Mouse (Mus musculus) neural tube, embryonic 14.5 days (tissue): ENCODE results near the gene Ctf1. TPM values are rescaled to one million over a fixed set of nuclear protein-coding genes. Genes with fewer than 3 reads are reported as not detected.
A peak's percentile ranks its signal among the peaks of the same experiment; 100 is the strongest.
"Not testable (repeated sequence)": the region's sequence is repeated elsewhere in the genome, so short reads cannot be mapped to it uniquely, and the experiment has no call there.

ENCODE experiments used
- ATAC-seq: fragments of 200-750 bp; cut with Nextera tagmentation; 2 replicates; pipeline ENCODE4 v1.8.0; 2017; ENCODE audit warnings: low read depth, mild to moderate bottlenecking, moderate TSS enrichment, moderate library complexity
- H3K27ac ChIP-seq: fragments of 300-500 bp; sonication (generic); 2 replicates; pipeline ENCODE4 v1.5.1; 2014; ENCODE audit warnings: low read depth, mild to moderate bottlenecking, control low read depth, low read length, moderate library complexity, mixed read lengths
- H3K27me3 ChIP-seq: fragments of 300-500 bp; sonication (generic); 2 replicates; pipeline ENCODE4 v1.6.1; 2014; ENCODE audit warnings: low read length; ENCODE audit not compliant: control insufficient read depth, insufficient read depth
- H3K36me3 ChIP-seq: fragments of 300-500 bp; sonication (generic); 2 replicates; pipeline ENCODE4 v1.6.1; 2014; ENCODE audit warnings: low read length, mixed read lengths; ENCODE audit not compliant: control insufficient read depth, insufficient read depth
- H3K4me1 ChIP-seq: fragments of 300-500 bp; sonication (generic); 2 replicates; pipeline ENCODE4 v1.6.1; 2014; ENCODE audit warnings: low read length; ENCODE audit not compliant: control insufficient read depth, insufficient read depth
- H3K4me2 ChIP-seq: fragments of 300-500 bp; sonication (generic); 2 replicates; pipeline ENCODE4 v1.6.1; 2014; ENCODE audit warnings: mild to moderate bottlenecking, low read depth, low read length, control low read depth
- H3K4me3 ChIP-seq: fragments of 300-500 bp; sonication (generic); 2 replicates; pipeline ENCODE4 v1.5.1; 2014; ENCODE audit warnings: low read depth, low read length, control low read depth, mixed read lengths
- H3K9ac ChIP-seq: fragments of 300-500 bp; sonication (generic); replicated peaks from 2 replicates; pipeline ENCODE4 v1.6.1; 2014; ENCODE audit warnings: low read depth, mild to moderate bottlenecking, control low read depth, low read length, mixed read lengths
- H3K9me3 ChIP-seq: fragments of 300-500 bp; sonication (generic); 2 replicates; pipeline ENCODE4 v1.6.1; 2016; ENCODE audit warnings: low read length; ENCODE audit not compliant: control insufficient read depth
- WGBS: fragments of 180-500 bp; shearing (Covaris S2); extraction: QIAGEN DNeasy Blood & Tissue Kit; methylation state at CpG from one replicate; pipeline ENCODE4 v1.1.7; 2014; 5-methylcytosine and 5-hydroxymethylcytosine counted together
- polyA plus RNA-seq: library from polyadenylated mRNA; unstranded; fragments of >200 nt; fragmentation: Nextera tagmentation; extraction: Ambion mirVana; gene quantifications from 2 replicates; pipeline ENCODE4 v1.2.1, GENCODE M21; 2014

Ctf1 gene
- polyA plus RNA-seq, 1 experiment from 2014 or later = 2.7 TPM

DNA sequence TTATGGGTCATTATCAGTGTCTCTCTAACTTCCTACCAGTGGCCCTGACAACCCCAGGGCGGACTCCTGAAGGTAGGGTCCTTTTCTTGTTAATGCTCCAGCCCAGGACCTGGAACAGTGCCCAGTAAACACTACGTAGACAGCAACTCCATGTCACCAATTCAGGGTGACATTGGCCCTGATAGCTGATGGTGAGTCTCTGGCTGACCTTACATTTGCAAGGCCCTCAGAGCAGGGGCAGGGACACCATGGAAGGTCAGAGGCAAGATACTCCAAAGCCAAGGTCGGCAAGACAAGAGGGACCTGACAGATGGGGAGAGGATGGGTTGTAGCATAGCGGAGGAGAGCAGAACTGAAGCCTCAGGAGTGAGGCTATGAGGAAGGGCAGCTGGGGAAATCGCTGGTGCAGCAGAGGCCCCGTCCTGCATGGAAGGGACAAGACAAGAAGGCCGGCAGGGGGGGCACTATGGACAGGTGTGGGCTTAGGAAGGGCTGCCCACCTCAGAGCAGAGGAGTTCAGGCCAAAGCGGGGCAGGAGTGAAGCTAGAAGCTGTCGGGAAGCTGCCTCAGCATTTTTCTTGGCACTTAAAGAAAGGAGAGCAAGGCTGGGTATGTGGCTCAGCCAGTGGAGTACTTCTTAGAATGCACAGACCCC is 22.8 kb upstream of the Ctf1 start:
- Histone ChIP-seq H3K9ac (no peak overlapping the region), H3K9me3 (no peaks in the 10 kb centered on the region), H3K27ac (no peak overlapping the region), H3K4me3 (no peak overlapping the region), H3K4me1 (no peaks in the 10 kb centered on the region), H3K4me2 (no peak overlapping the region), H3K27me3 (no peaks in the 10 kb centered on the region), H3K36me3 (no peaks in the 10 kb centered on the region)
- ATAC-seq = no peak
- WGBS = 82% methylated on average over 9 of the region's 9 CpGs

DNA sequence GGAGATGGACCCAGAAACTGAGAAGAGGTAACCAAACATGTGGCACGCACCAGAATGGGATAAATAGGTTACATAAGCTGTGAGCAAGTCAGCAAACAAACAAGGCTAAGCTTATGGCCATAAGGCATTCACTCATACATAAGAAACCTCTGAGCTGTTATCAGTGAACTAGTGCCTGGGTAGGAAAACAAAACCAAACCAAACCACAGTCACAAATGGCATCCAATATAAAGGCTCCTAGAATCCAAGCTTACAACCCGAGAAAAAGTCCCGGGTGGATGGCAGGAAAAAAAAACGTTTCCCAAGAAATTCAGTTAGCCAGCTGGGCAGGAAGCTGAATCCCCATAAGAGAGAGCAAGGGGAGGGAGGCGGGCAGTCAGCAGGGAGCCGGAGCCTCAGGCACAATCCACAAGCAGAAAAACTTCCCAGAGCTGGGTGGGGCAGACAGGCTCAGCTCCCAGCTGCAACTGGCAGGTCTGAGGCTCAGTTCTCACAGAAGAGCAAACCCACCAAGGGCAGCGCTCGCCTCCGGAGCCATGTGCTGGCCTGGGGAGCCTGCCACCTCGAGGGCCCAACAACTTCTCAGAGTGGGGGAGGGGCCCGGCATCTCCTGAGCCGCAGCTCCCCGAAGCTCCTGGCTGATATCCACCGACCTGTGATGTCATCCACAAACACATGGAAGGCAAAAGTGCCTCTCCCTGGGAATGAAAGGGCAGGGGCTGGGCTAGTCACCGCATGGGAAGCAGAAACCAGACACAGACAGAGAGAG is 21.1 kb upstream of the Ctf1 start:
- H3K27ac ChIP-seq = peak overlapping the region; percentile 35; the same call in 1 of the 2 replicates
- no peak overlapping the region for H3K4me3 ChIP-seq
- no peaks in the 10 kb centered on the region for H3K4me1 ChIP-seq
- 4% methylated on average over 15 of the region's 15 CpGs for WGBS
- peak; percentile 56 for ATAC-seq
- peak overlapping the region; percentile 37; the same call in 1 of the 2 replicates for H3K9ac ChIP-seq
- no peaks in the 10 kb centered on the region for H3K27me3 ChIP-seq
- no peaks in the 10 kb centered on the region for H3K36me3 ChIP-seq
- H3K4me2 ChIP-seq = peak overlapping the region; percentile 28; the same call in 1 of the 2 replicates
- no peaks in the 10 kb centered on the region for H3K9me3 ChIP-seq

DNA sequence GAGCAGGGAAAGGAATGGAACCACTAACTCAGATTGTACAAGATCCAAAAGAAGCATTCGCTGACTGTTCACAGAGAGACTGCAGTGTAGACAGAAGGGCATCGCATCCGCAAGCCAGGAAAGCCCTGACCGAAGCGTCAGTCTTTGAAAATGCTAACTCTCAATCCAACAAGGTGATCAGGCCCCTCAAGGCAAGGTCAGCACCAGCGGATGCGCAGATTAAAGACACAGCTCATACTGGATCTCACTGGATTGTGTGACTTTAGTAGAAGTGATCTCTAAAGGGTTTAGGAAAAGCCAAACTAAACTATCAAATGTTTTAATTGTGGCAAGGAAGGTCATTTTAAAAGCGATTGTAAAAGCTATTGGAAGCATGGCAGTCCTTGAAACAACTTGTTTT is 19.2 kb upstream of the Ctf1 start:
- no peak for ATAC-seq
- H3K9me3 ChIP-seq = no peaks in the 10 kb centered on the region
- no peak overlapping the region for H3K4me2 ChIP-seq
- H3K4me1 ChIP-seq = no peaks in the 10 kb centered on the region
- 94% methylated on average over 8 of the region's 8 CpGs for WGBS
- no peaks in the 10 kb centered on the region for H3K27me3 ChIP-seq
- H3K4me3 ChIP-seq = no peak overlapping the region
- H3K27ac ChIP-seq = no peak overlapping the region
- H3K9ac ChIP-seq = no peak overlapping the region
- no peaks in the 10 kb centered on the region for H3K36me3 ChIP-seq

DNA sequence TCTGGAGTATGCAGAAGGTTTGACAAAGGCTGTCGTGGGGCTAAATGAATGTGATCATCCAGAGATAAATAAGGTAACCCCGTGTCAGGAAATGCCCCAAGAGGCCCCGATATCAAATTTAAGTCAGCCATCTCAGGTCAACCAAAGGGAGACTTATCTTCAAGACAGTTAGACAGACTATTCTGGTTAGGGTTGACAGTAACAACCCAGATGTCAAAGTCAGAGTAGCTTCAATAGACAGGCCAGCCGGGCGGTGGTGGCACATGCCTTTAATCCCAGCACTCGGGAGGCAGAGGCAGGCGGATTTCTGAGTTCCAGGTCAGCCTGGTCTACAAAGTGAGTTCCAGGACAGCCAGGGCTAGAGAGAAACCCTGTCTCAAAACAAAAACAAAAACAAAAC is 18.8 kb upstream of the Ctf1 start:
- not testable (repeated sequence) for ATAC-seq, H3K4me2 ChIP-seq, H3K4me1 ChIP-seq, H3K4me3 ChIP-seq, H3K36me3 ChIP-seq, H3K27ac ChIP-seq, H3K9ac ChIP-seq, H3K27me3 ChIP-seq, H3K9me3 ChIP-seq
- WGBS = 93% methylated on average over 7 of the region's 7 CpGs

DNA sequence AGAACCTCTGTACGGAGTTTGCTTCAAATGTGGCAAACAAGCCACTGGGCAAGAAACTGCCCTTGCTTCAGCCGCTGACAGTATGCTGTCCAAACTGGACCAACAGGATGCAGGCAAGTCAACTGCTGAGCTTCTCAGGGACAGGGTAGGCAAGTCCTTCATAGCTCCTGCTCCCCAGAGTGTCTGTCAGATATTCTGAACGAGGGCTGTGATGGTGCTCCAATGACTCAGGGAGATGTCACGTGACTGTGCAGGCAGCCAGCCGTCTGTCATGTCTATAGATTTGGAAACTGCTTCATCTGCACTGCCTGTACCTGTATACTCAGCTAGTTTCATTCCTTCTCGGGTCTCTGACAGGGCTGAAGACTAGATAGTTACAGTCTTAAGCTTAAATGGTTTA is 13.6 kb upstream of the Ctf1 start:
- Histone ChIP-seq H3K27me3 (no peaks in the 10 kb centered on the region), H3K27ac (no peak overlapping the region), H3K9me3 (no peaks in the 10 kb centered on the region), H3K36me3 (peaks cover 2% of the 10 kb centered on the region; the same call in 1 of the 2 replicates), H3K4me2 (no peak overlapping the region), H3K4me1 (no peaks in the 10 kb centered on the region), H3K9ac (no peak overlapping the region), H3K4me3 (no peak overlapping the region)
- no peak for ATAC-seq
- WGBS = 81% methylated on average over 6 of the region's 6 CpGs

DNA sequence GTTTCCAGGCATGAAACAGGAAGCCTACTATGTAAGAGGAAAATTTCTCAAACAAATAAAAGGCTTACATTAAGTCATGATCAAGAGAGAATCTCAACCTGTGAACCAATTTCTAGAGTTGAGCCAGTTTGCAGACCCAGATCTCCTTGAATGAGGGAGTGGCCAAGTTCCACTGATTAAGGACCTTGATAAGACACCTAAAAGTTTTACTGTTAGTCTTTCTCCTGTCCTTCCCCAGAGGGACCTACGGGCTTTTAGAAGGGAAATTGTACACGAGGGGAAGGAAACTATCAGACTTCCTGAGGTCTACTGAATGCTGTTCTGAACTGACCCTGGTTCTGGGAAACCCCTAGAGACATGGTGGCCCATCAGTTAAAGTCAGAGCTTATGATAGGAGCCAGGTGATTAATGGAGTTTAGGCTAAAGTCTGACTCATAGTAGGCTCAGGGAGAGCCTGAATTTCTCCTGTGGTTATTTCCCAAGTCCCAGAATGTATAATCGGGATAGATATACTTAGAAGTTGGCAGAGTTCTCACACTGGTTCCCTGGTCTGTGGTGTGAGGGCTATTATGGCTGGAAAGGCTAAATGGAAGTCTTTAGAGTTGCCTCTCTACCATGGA is 11.7 kb upstream of the Ctf1 start:
- H3K9ac ChIP-seq = no peak overlapping the region

DNA sequence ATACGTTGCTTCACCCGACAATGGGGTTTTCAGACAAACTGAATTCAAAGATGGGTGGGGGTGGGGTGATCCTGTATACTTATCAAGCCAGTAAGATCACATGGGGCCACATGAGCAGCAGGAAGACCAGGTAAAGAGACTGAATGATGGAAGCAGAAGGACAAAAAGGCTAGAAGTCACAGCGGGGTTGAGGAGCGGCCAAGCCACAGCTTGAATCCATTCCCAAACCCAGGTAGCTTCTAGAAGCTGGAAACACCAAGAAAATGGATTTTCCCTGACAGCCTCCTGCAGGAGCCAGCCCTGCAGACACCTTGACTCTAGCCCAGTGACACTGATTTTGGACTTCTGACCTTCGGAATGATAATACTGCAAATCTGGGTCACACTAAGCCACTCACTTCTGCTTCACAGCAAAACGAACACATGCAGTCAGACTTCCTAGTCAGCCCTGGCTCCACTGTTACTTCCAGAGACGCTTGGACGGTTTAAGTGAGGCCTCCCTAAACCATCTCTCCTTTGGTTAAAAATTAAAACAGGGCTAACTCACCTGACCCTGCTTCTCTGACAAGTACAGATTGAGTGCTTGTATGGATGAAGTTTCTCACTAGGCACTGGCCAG is 8.9 kb upstream of the Ctf1 start:
- H3K4me1 ChIP-seq = peaks cover 11% of the 10 kb centered on the region
- no peak for ATAC-seq
- 95% methylated on average over 8 of the region's 8 CpGs for WGBS
- no peak overlapping the region for H3K4me3 ChIP-seq
- no peak overlapping the region for H3K9ac ChIP-seq
- no peaks in the 10 kb centered on the region for H3K9me3 ChIP-seq
- H3K27me3 ChIP-seq = no peaks in the 10 kb centered on the region
- no peak overlapping the region for H3K4me2 ChIP-seq
- no peak overlapping the region for H3K27ac ChIP-seq
- H3K36me3 ChIP-seq = peaks cover 12% of the 10 kb centered on the region; the same call in 1 of the 2 replicates

More for the DNA sequence above, 11.7 kb upstream of the Ctf1 start:
- ATAC-seq = no peak
- H3K4me3 ChIP-seq = no peak overlapping the region
- peaks cover 8% of the 10 kb centered on the region; the same call in 1 of the 2 replicates for H3K36me3 ChIP-seq
- H3K4me1 ChIP-seq = no peaks in the 10 kb centered on the region
- 84% methylated on average over 3 of the region's 3 CpGs for WGBS
- no peaks in the 10 kb centered on the region for H3K9me3 ChIP-seq
- no peak overlapping the region for H3K27ac ChIP-seq
- no peak overlapping the region for H3K4me2 ChIP-seq
- H3K27me3 ChIP-seq = no peaks in the 10 kb centered on the region

DNA sequence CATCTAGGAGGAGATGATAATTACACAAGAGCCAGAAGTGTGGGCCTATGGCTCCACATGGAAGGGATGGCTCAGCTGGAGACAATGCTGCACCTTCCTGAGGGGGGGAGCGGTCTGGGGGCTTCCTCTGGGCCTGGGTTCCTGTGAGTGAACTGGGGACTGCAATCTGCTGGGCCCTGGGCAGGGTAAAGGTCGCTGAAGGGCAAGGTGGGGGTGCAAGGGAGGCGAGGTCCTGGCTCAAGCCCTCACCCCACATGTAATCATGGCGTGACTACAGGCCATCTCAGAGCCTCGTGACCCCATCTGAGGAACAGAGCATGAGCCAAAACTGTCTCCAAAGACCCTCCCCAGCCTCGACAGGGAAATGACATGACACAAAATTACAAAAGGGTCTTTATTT is 7.9 kb upstream of the Ctf1 start:
- Histone ChIP-seq H3K27ac (no peak overlapping the region), H3K36me3 (0 out of 2 replicates have a peak, but pooled peaks cover 12% of the 10 kb centered on the region)
- WGBS = 79% methylated on average over 6 of the region's 6 CpGs

More for the DNA sequence above, 7.9 kb upstream of the Ctf1 start:
- no peaks in the 10 kb centered on the region for H3K27me3 ChIP-seq
- H3K9ac ChIP-seq = no peak overlapping the region
- H3K4me1 ChIP-seq = peaks cover 11% of the 10 kb centered on the region
- ATAC-seq = no peak
- H3K4me2 ChIP-seq = no peak overlapping the region
- H3K9me3 ChIP-seq = no peaks in the 10 kb centered on the region
- H3K4me3 ChIP-seq = no peak overlapping the region
